Mouse (Mus musculus) heart, embryonic 15.5 days (tissue): ENCODE measurements around the gene Tap1. TPM values are rescaled to one million over a fixed set of nuclear protein-coding genes. Genes with fewer than 3 reads are reported as not detected.
A peak's percentile ranks its signal among the peaks of the same experiment; 100 is the strongest.
"Not testable (repeated sequence)": the region's sequence is repeated elsewhere in the genome, so short reads cannot be mapped to it uniquely, and the experiment has no call there.

Source experiments
- ATAC-seq: fragments of 200-750 bp; cut with Nextera tagmentation; replicated peaks from 2 replicates; pipeline ENCODE4 v1.8.0; 2017; ENCODE audit warnings: low read depth, moderate TSS enrichment; ENCODE audit not compliant: insufficient number of reproducible peaks, insufficient read depth, low FRiP score
- H3K27ac ChIP-seq: fragments of 300-500 bp; sonication (generic); 2 replicates; pipeline ENCODE4 v1.5.1; 2015; ENCODE audit warnings: mild to moderate bottlenecking, inconsistent platforms
- H3K27me3 ChIP-seq: fragments of 300-500 bp; sonication (generic); 2 replicates; pipeline ENCODE4 v1.6.1; 2015; ENCODE audit warnings: inconsistent platforms
- H3K36me3 ChIP-seq: fragments of 300-500 bp; sonication (generic); 2 replicates; pipeline ENCODE4 v1.6.1; 2015; ENCODE audit warnings: mild to moderate bottlenecking, inconsistent platforms
- H3K4me1 ChIP-seq: fragments of 300-500 bp; sonication (generic); replicated peaks from 2 replicates; pipeline ENCODE4 v1.6.1; 2015; ENCODE audit warnings: inconsistent platforms
- H3K4me2 ChIP-seq: fragments of 300-500 bp; sonication (generic); 2 replicates; pipeline ENCODE4 v1.6.1; 2015; ENCODE audit warnings: inconsistent platforms, mild to moderate bottlenecking, moderate library complexity
- H3K4me3 ChIP-seq: fragments of 300-500 bp; sonication (generic); 2 replicates; pipeline ENCODE4 v1.5.1; 2015; ENCODE audit warnings: mild to moderate bottlenecking, inconsistent platforms
- H3K9ac ChIP-seq: fragments of 300-500 bp; sonication (generic); 2 replicates; pipeline ENCODE4 v1.6.1; 2015; ENCODE audit warnings: mild to moderate bottlenecking, inconsistent platforms
- H3K9me3 ChIP-seq: fragments of 300-500 bp; sonication (generic); replicated peaks from 2 replicates; pipeline ENCODE4 v1.6.1; 2016; ENCODE audit warnings: inconsistent platforms
- WGBS: fragments of 180-500 bp; shearing (Covaris S2); methylation state at CpG from one replicate; pipeline ENCODE4 v1.1.7; 2015; ENCODE audit warnings: mixed read lengths; 5-methylcytosine and 5-hydroxymethylcytosine counted together
- polyA plus RNA-seq: library from polyadenylated mRNA; unstranded; fragments of >200 nt; fragmentation: Nextera tagmentation; extraction: Ambion mirVana; gene quantifications from 2 replicates; pipeline ENCODE4 v1.2.1, GENCODE M21; 2015

Tap1 gene
- 2.4 and 8.0 TPM in 2 replicates for polyA plus RNA-seq

- Histone ChIP-seq H3K27me3 (peaks cover 79% of the 10 kb centered on the region), H3K27ac (peak within 1 kb of the TSS; percentile 66), H3K9me3 (no peaks in the 10 kb centered on the region), H3K9ac (peak within 1 kb of the TSS; percentile 63), H3K4me3 (peak within 1 kb of the TSS; percentile 66), H3K4me2 (peak within 1 kb of the TSS; percentile 91), H3K36me3 (no peaks in the 10 kb centered on the region), H3K4me1 (peaks cover 8% of the 10 kb centered on the region)
- WGBS: under 1% methylated on average over 46 of the region's 46 CpGs
- ATAC-seq: peak; percentile 91
These were observed at the start of gene Tap1, which contains the start of gene Psmb9 for GRCm38 (mm10) chr17:34187261-34187916. Tap1 (plus strand) TSS chr17:34187553. Psmb9 (minus strand) TSS chr17:34187764.

- no peak overlapping the region for H3K27ac ChIP-seq
- no peak for ATAC-seq
- WGBS: 67% methylated on average over 7 of the region's 7 CpGs
- no peaks in the 10 kb centered on the region for H3K9me3 ChIP-seq
- H3K36me3 ChIP-seq: no peaks in the 10 kb centered on the region
- H3K9ac ChIP-seq: no peak overlapping the region
- H3K4me3 ChIP-seq: no peak overlapping the region
- H3K27me3 ChIP-seq: peaks cover 59% of the 10 kb centered on the region
- peaks cover 19% of the 10 kb centered on the region for H3K4me1 ChIP-seq
- H3K4me2 ChIP-seq: no peak overlapping the region
These were observed 49.8 kb upstream of the Tap1 start for GRCm38 (mm10) chr17:34137601-34138000.

GRCm38 (mm10) chr17:34138655-34139054 lies 48.7 kb upstream of the Tap1 start:
- Histone ChIP-seq H3K27me3 (peaks cover 59% of the 10 kb centered on the region), H3K4me3 (no peak overlapping the region)

GRCm38 (mm10) chr17:34139416-34139815 lies 47.9 kb upstream of the Tap1 start:
- Histone ChIP-seq H3K27me3 (peaks cover 59% of the 10 kb centered on the region), H3K4me3 (peak overlapping the region; percentile 42), H3K9ac (peak overlapping the region; percentile 25; the same call in 1 of the 2 replicates), H3K27ac (no peak overlapping the region), H3K9me3 (no peaks in the 10 kb centered on the region), H3K36me3 (no peaks in the 10 kb centered on the region), H3K4me1 (peaks cover 19% of the 10 kb centered on the region), H3K4me2 (peak overlapping the region; percentile 75)
- WGBS: 12% methylated on average over 16 of the region's 16 CpGs
- ATAC-seq: no peak

More at GRCm38 (mm10) chr17:34138655-34139054, 48.7 kb upstream of the Tap1 start:
- 74% methylated on average over 7 of the region's 7 CpGs for WGBS
- Histone ChIP-seq H3K4me1 (peaks cover 19% of the 10 kb centered on the region), H3K9ac (no peak overlapping the region), H3K9me3 (no peaks in the 10 kb centered on the region), H3K27ac (no peak overlapping the region), H3K4me2 (no peak overlapping the region), H3K36me3 (no peaks in the 10 kb centered on the region)
- no peak for ATAC-seq

GRCm38 (mm10) chr17:34140240-34140639 lies 47.1 kb upstream of the Tap1 start:
- H3K4me3 ChIP-seq: peak overlapping the region; percentile 42
- H3K9me3 ChIP-seq: no peaks in the 10 kb centered on the region
- H3K27ac ChIP-seq: no peak overlapping the region
- peak overlapping the region; percentile 75 for H3K4me2 ChIP-seq
- no peak for ATAC-seq
- peaks cover 61% of the 10 kb centered on the region for H3K27me3 ChIP-seq
- H3K36me3 ChIP-seq: no peaks in the 10 kb centered on the region
- 5% methylated on average over 5 of the region's 5 CpGs for WGBS
- no peak overlapping the region for H3K9ac ChIP-seq
- peaks cover 19% of the 10 kb centered on the region for H3K4me1 ChIP-seq

- Histone ChIP-seq H3K27me3 (peaks cover 57% of the 10 kb centered on the region), H3K9ac (no peak overlapping the region), H3K4me3 (no peak overlapping the region), H3K4me1 (peaks cover 14% of the 10 kb centered on the region), H3K27ac (no peak overlapping the region), H3K9me3 (no peaks in the 10 kb centered on the region), H3K36me3 (no peaks in the 10 kb centered on the region), H3K4me2 (no peak overlapping the region)
- 51% methylated on average over 4 of the region's 4 CpGs for WGBS
- no peak for ATAC-seq
These were observed 45.9 kb upstream of the Tap1 start for GRCm38 (mm10) chr17:34141448-34141847.

GRCm38 (mm10) chr17:34142456-34143010 lies 44.8 kb upstream of the Tap1 start:
- H3K9ac ChIP-seq: no peak overlapping the region
- no peaks in the 10 kb centered on the region for H3K36me3 ChIP-seq
- WGBS: 60% methylated on average over 7 of the region's 7 CpGs
- ATAC-seq: no peak
- H3K4me2 ChIP-seq: no peak overlapping the region
- H3K9me3 ChIP-seq: no peaks in the 10 kb centered on the region
- peak overlapping the region; percentile 5; the same call in 1 of the 2 replicates for H3K27ac ChIP-seq
- H3K27me3 ChIP-seq: peaks cover 48% of the 10 kb centered on the region
- H3K4me3 ChIP-seq: no peak overlapping the region
- H3K4me1 ChIP-seq: peaks cover 14% of the 10 kb centered on the region

- Histone ChIP-seq H3K27ac (peak within 1 kb of the TSS; percentile 5; the same call in 1 of the 2 replicates), H3K36me3 (no peaks in the 10 kb centered on the region), H3K27me3 (peaks cover 47% of the 10 kb centered on the region), H3K4me2 (no peak within 1 kb of the TSS), H3K4me1 (peaks cover 14% of the 10 kb centered on the region), H3K9ac (no peak within 1 kb of the TSS), H3K9me3 (no peaks in the 10 kb centered on the region), H3K4me3 (no peak within 1 kb of the TSS)
- ATAC-seq: peak; percentile 41; the same call in 1 of the 2 replicates
- WGBS: 34% methylated on average over 7 of the region's 7 CpGs
These were observed 44.3 kb upstream of the Tap1 start, which contains the start of gene H2-DMb2 for GRCm38 (mm10) chr17:34143033-34143432. H2-DMb2 (plus strand) TSS chr17:34143307.

- H3K27ac ChIP-seq: no peak overlapping the region
- peaks cover 14% of the 10 kb centered on the region for H3K4me1 ChIP-seq
- H3K4me2 ChIP-seq: no peak overlapping the region
- no peaks in the 10 kb centered on the region for H3K9me3 ChIP-seq
- no peaks in the 10 kb centered on the region for H3K36me3 ChIP-seq
- H3K9ac ChIP-seq: no peak overlapping the region
- WGBS: 60% methylated on average over 5 of the region's 5 CpGs
- ATAC-seq: no peak
- no peak overlapping the region for H3K4me3 ChIP-seq
- peaks cover 43% of the 10 kb centered on the region for H3K27me3 ChIP-seq
These were observed 43.9 kb upstream of the Tap1 start for GRCm38 (mm10) chr17:34143461-34143860.

- not testable (repeated sequence) for H3K9ac ChIP-seq, H3K36me3 ChIP-seq, H3K9me3 ChIP-seq, H3K4me3 ChIP-seq, H3K4me2 ChIP-seq, ATAC-seq, H3K27ac ChIP-seq
- WGBS: 84% methylated on average over 4 of the region's 4 CpGs
- H3K27me3 ChIP-seq: peaks cover 35% of the 10 kb centered on the region
- peaks cover 11% of the 10 kb centered on the region for H3K4me1 ChIP-seq
These were observed 43.1 kb upstream of the Tap1 start for GRCm38 (mm10) chr17:34144221-34144620.

- no peak for ATAC-seq
- Histone ChIP-seq H3K4me2 (no peak overlapping the region), H3K9me3 (no peaks in the 10 kb centered on the region), H3K9ac (no peak overlapping the region), H3K36me3 (no peaks in the 10 kb centered on the region), H3K4me3 (no peak overlapping the region), H3K27ac (no peak overlapping the region), H3K27me3 (peaks cover 28% of the 10 kb centered on the region), H3K4me1 (peaks cover 3% of the 10 kb centered on the region)
- 75% methylated on average over 3 of the region's 3 CpGs for WGBS
These were observed 42.4 kb upstream of the Tap1 start for GRCm38 (mm10) chr17:34144960-34145371.
